Mouse (Mus musculus) midbrain, embryonic 12.5 days (tissue): ENCODE data around the gene Gm13769. TPM values are rescaled to one million over a fixed set of nuclear protein-coding genes. Genes with fewer than 3 reads are reported as not detected.
A peak's percentile ranks its signal among the peaks of the same experiment; 100 is the strongest.
"Not testable (repeated sequence)": the region's sequence is repeated elsewhere in the genome, so short reads cannot be mapped to it uniquely, and the experiment has no call there.

Source experiments
- ATAC-seq: fragments of 200-750 bp; cut with Nextera tagmentation; 2 replicates; pipeline ENCODE4 v1.8.0; 2017; ENCODE audit warnings: low read depth, moderate TSS enrichment, moderate library complexity; ENCODE audit not compliant: low FRiP score
- H3K27ac ChIP-seq: fragments of 300-500 bp; sonication (generic); replicated peaks from 2 replicates; pipeline ENCODE4 v1.5.1; 2016; ENCODE audit warnings: mild to moderate bottlenecking
- H3K27me3 ChIP-seq: fragments of 300-500 bp; sonication (generic); 2 replicates; pipeline ENCODE4 v1.6.1; 2016; ENCODE audit warnings: mild to moderate bottlenecking
- H3K36me3 ChIP-seq: fragments of 300-500 bp; sonication (generic); 2 replicates; pipeline ENCODE4 v1.6.1; 2016
- H3K4me1 ChIP-seq: fragments of 300-500 bp; sonication (generic); 2 replicates; pipeline ENCODE4 v1.6.1; 2016
- H3K4me2 ChIP-seq: fragments of 300-500 bp; sonication (generic); replicated peaks from 2 replicates; pipeline ENCODE4 v1.6.1; 2016; ENCODE audit warnings: mild to moderate bottlenecking, moderate library complexity
- H3K4me3 ChIP-seq: fragments of 300-500 bp; sonication (generic); 2 replicates; pipeline ENCODE4 v1.5.1; 2016; ENCODE audit warnings: mild to moderate bottlenecking
- H3K9ac ChIP-seq: fragments of 300-500 bp; sonication (generic); replicated peaks from 2 replicates; pipeline ENCODE4 v1.6.1; 2016; ENCODE audit warnings: mild to moderate bottlenecking, moderate library complexity
- H3K9me3 ChIP-seq: fragments of 300-500 bp; sonication (generic); 2 replicates; pipeline ENCODE4 v1.6.1; 2016; ENCODE audit warnings: mild to moderate bottlenecking
- WGBS: fragments of 180-500 bp; shearing (Covaris S2); methylation state at CpG from one replicate; pipeline ENCODE4 v1.1.7; 2016; 5-methylcytosine and 5-hydroxymethylcytosine counted together
- polyA plus RNA-seq: library from polyadenylated mRNA; unstranded; fragments of >200 nt; fragmentation: Nextera tagmentation; extraction: Ambion mirVana; gene quantifications from 2 replicates; pipeline ENCODE4 v1.2.1, GENCODE M21; 2016

The Gm13769 gene
- polyA plus RNA-seq, result not detected in 2 replicates

- not testable (repeated sequence) for ATAC-seq, H3K36me3 ChIP-seq, H3K9ac ChIP-seq, H3K9me3 ChIP-seq, H3K4me1 ChIP-seq, H3K27ac ChIP-seq, H3K27me3 ChIP-seq, H3K4me2 ChIP-seq, H3K4me3 ChIP-seq
- WGBS, result no CpG with 5 or more reads among the region's 6 CpGs
Measured at GRCm38 (mm10) chr2:90321900-90322299, at the start of gene Gm13769. TSS of gene Gm13769 (plus strand) at chr2:90322200.

- Histone ChIP-seq H3K4me1 (no peaks in the 10 kb centered on the region), H3K4me2 (no peak within 1 kb of the TSS), H3K36me3 (no peaks in the 10 kb centered on the region), H3K9me3 (no peaks in the 10 kb centered on the region), H3K27me3 (no peaks in the 10 kb centered on the region), H3K9ac (no peak within 1 kb of the TSS), H3K27ac (no peak within 1 kb of the TSS), H3K4me3 (no peak within 1 kb of the TSS)
- ATAC-seq, result no peak
- WGBS, result 86% methylated on average over 6 of the region's 6 CpGs
Measured at GRCm38 (mm10) chr2:90292741-90293140, 29.3 kb upstream of the Gm13769 start, which contains the start of gene Olfr1272. TSS of gene Olfr1272 (minus strand) at chr2:90292841.

GRCm38 (mm10) chr2:90346694-90347093, 24.7 kb downstream of the Gm13769 start:
- H3K36me3 ChIP-seq, H3K4me1 ChIP-seq, H3K27me3 ChIP-seq, H3K4me2 ChIP-seq, H3K9me3 ChIP-seq, H3K27ac ChIP-seq, H3K4me3 ChIP-seq, ATAC-seq, H3K9ac ChIP-seq: not testable (repeated sequence)
- WGBS, result no CpG with 5 or more reads among the region's 4 CpGs

- H3K36me3 ChIP-seq, H3K4me2 ChIP-seq, H3K9me3 ChIP-seq, H3K27me3 ChIP-seq, H3K4me1 ChIP-seq, H3K9ac ChIP-seq, H3K27ac ChIP-seq, H3K4me3 ChIP-seq: not testable (repeated sequence)
- peak; percentile 58 for ATAC-seq
- no CpG with 5 or more reads among the region's 6 CpGs for WGBS
Measured at GRCm38 (mm10) chr2:90351047-90351446, 29.0 kb downstream of the Gm13769 start.

GRCm38 (mm10) chr2:90351540-90351939, 29.5 kb downstream of the Gm13769 start:
- not testable (repeated sequence) for H3K27ac ChIP-seq, H3K36me3 ChIP-seq, H3K9ac ChIP-seq, H3K9me3 ChIP-seq, H3K4me1 ChIP-seq, H3K27me3 ChIP-seq, H3K4me2 ChIP-seq, H3K4me3 ChIP-seq
- no CpG with 5 or more reads among the region's 3 CpGs for WGBS
- peak; percentile 54; the same call in 1 of the 2 replicates for ATAC-seq

- not testable (repeated sequence) for H3K36me3 ChIP-seq, H3K4me1 ChIP-seq, H3K9ac ChIP-seq, H3K27me3 ChIP-seq, H3K9me3 ChIP-seq, ATAC-seq, H3K4me3 ChIP-seq, H3K4me2 ChIP-seq, H3K27ac ChIP-seq
- WGBS, result no CpG with 5 or more reads among the region's 5 CpGs
Measured at GRCm38 (mm10) chr2:90359229-90359628, 37.2 kb downstream of the Gm13769 start.

GRCm38 (mm10) chr2:90360199-90360598, 38.2 kb downstream of the Gm13769 start:
- H3K4me2 ChIP-seq, H3K4me3 ChIP-seq, H3K27me3 ChIP-seq, H3K27ac ChIP-seq, H3K4me1 ChIP-seq, H3K9ac ChIP-seq, ATAC-seq, H3K36me3 ChIP-seq, H3K9me3 ChIP-seq: not testable (repeated sequence)
- no CpG with 5 or more reads among the region's 4 CpGs for WGBS

Other genes with a start within 250 kb of the Gm13769 start
- not detected in 2 replicates for gene Olfr1269, start 200.8 kb upstream of the Gm13769 start, polyA plus RNA-seq
- gene Olfr32, start 179.9 kb upstream of the Gm13769 start, polyA plus RNA-seq, result not detected in 2 replicates
- gene Olfr1270, start 169.1 kb upstream of the Gm13769 start, polyA plus RNA-seq, result not detected in 2 replicates
- gene Olfr1506, start 97.7 kb upstream of the Gm13769 start, polyA plus RNA-seq, result not detected in 2 replicates
- not detected in 2 replicates for gene Olfr142, start 64.6 kb upstream of the Gm13769 start, polyA plus RNA-seq
- not detected in 2 replicates for gene Olfr1271, start 51.2 kb upstream of the Gm13769 start, polyA plus RNA-seq
- gene Olfr1272, start 29.4 kb upstream of the Gm13769 start, polyA plus RNA-seq, result not detected in 2 replicates
- gene Olfr1274-ps, start 76.5 kb downstream of the Gm13769 start, polyA plus RNA-seq, result not detected in 2 replicates